In genomic region chr16:64789706-64790105, GRCm38 (mm10) we compare ENCODE assay signal across 26 mouse cellular contexts. TPM values are rescaled to one million over a fixed set of nuclear protein-coding genes. Genes with fewer than 3 reads are reported as not detected.
DNase-seq lines count a peak whose midpoint lies in the region; ATAC-seq and TF ChIP-seq lines count a peak whose summit lies in the region.
"Had no signal": no experiment of that assay in that cellular context is flagged by ENCODE, and none has a peak within 500 bp of the region (broad histone marks: within the 10 kb centered on the region; RNA-seq: fewer than 3 reads in every experiment).

No protein-coding gene starts in this region.

- no peak for TF ChIP-seq RAD21 in CH12.LX (IDR thresholded peaks at IDR 0.05; ENCODE audit: low read depth, low read length)

- ATAC-seq in inflammation-experienced regulatory T-cells, adult 6 months, result peak; percentile 90
- ATAC-seq in forebrain, embryonic 12.5 days (ENCODE audit: low FRiP score), result no peak
- no peak for ATAC-seq in hindbrain, embryonic 13.5 days (ENCODE audit: low FRiP score)
- ATAC-seq: forebrain, embryonic 13.5 days; forebrain, embryonic 16.5 days; hindbrain, embryonic 16.5 days had no signal

- 94% methylated on average over 3 of the region's 3 CpGs for WGBS in forebrain, embryonic 12.5 days
- 99% methylated on average over 3 of the region's 3 CpGs for WGBS in hindbrain, embryonic 13.5 days

- H3K9ac ChIP-seq in CH12.LX (ENCODE audit: insufficient read depth, low read depth), result no peak overlapping the region
- H3K9ac ChIP-seq in forebrain, embryonic 12.5 days, result no peak overlapping the region
- no peak overlapping the region for H3K9ac ChIP-seq in hindbrain, embryonic 13.5 days
- H3K9ac ChIP-seq: embryonic facial prominence, embryonic 13.5 days; forebrain, embryonic 13.5 days; hindbrain, embryonic 12.5 days had no signal

- in situ Hi-C loops in CH12.LX (cut with MboI; ENCODE audit: low pct_ligation_motif_present, low pct_unique_long_range_greater_than_20kb, low sequenced_read_pairs), result no loop called here

- dilution Hi-C loops in CH12.LX (cut with MboI; ENCODE audit: extremely low pct_ligation_motif_present, extremely low pct_unique_long_range_greater_than_20kb, low sequenced_read_pairs), result no loop called here

- no peaks in the 10 kb centered on the region for H3K4me1 ChIP-seq in CH12.LX (ENCODE audit: control insufficient read depth in 1 of 2, insufficient read depth in 2 of 2)
- H3K4me1 ChIP-seq in forebrain, embryonic 12.5 days, result no peaks in the 10 kb centered on the region
- H3K4me1 ChIP-seq in hindbrain, embryonic 13.5 days (replicated peaks), result no peaks in the 10 kb centered on the region
- H3K4me1 ChIP-seq: embryonic facial prominence, embryonic 10.5 days; embryonic facial prominence, embryonic 13.5 days; forebrain, embryonic 13.5 days; hindbrain, embryonic 12.5 days had no signal

- peak; percentile 68 for DNase-seq in CD4-positive helper T cell, adult 2 months (ENCODE audit: low read depth, low spot score)
- peak; percentile 11 for DNase-seq in CH12.LX (ENCODE audit: extremely low read depth)
- DNase-seq in frontal cortex, adult 2 months (ENCODE audit: extremely low spot score in 1 of 2, low spot score in 1 of 2), result no peak
- DNase-seq: adrenal gland, postnatal 10 days; adrenal gland, postnatal 36 days; cerebellum, adult 11 months; cerebellum, adult 8-10 months; cerebellum, postnatal 10 days; cerebellum, postnatal 36 days; embryo, embryonic 11 days; gastrocnemius, adult 2 months; gastrocnemius, postnatal 14 days; heart, adult 11 months; kidney, adult 11 months; kidney, adult 8-10 months had no signal

- no peaks in the 10 kb centered on the region for H3K79me2 ChIP-seq in CH12.LX (replicated peaks; ENCODE audit: control insufficient read depth, extremely low read depth, insufficient read depth, poor library complexity, severe bottlenecking)

- H3K4me2 ChIP-seq in CH12.LX (ENCODE audit: insufficient read depth, low read depth, poor library complexity, severe bottlenecking), result no peak overlapping the region
- H3K4me2 ChIP-seq in forebrain, embryonic 12.5 days, result no peak overlapping the region
- no peak overlapping the region for H3K4me2 ChIP-seq in hindbrain, embryonic 13.5 days
- H3K4me2 ChIP-seq: embryonic facial prominence, embryonic 13.5 days; forebrain, embryonic 13.5 days; heart, embryonic 11.5 days; hindbrain, embryonic 12.5 days had no signal

- H3K4me3 ChIP-seq in CH12.LX (replicated peaks in 1 of 3; ENCODE audit: low read depth in 2 of 3, low read length in 2 of 3, poor library complexity in 1 of 3), result no peak overlapping the region
- H3K4me3 ChIP-seq in forebrain, embryonic 12.5 days (replicated peaks), result no peak overlapping the region
- no peak overlapping the region for H3K4me3 ChIP-seq in hindbrain, embryonic 13.5 days
- H3K4me3 ChIP-seq: embryonic facial prominence, embryonic 10.5 days; embryonic facial prominence, embryonic 13.5 days; erythroblast, embryonic 14.5 days; forebrain, embryonic 13.5 days; gastrocnemius, adult 2 months; hindbrain, embryonic 12.5 days had no signal

- peaks cover 14 to 40% of the 10 kb centered on the region in 2 experiments for H3K36me3 ChIP-seq in CH12.LX (replicated peaks in 1 of 2; ENCODE audit: control insufficient read depth in 1 of 2, insufficient read depth in 1 of 2, low read length in 1 of 2)
- H3K36me3 ChIP-seq in forebrain, embryonic 12.5 days (replicated peaks), result peaks cover 17% of the 10 kb centered on the region
- H3K36me3 ChIP-seq in hindbrain, embryonic 13.5 days, result peaks cover 28% of the 10 kb centered on the region

- TF ChIP-seq EP300 in CH12.LX (IDR thresholded peaks at IDR 0.05; ENCODE audit: low read length), result no peak

- no peaks in the 10 kb centered on the region for H3K27me3 ChIP-seq in CH12.LX (replicated peaks)
- H3K27me3 ChIP-seq in forebrain, embryonic 12.5 days, result no peaks in the 10 kb centered on the region
- H3K27me3 ChIP-seq in hindbrain, embryonic 13.5 days, result no peaks in the 10 kb centered on the region
- H3K27me3 ChIP-seq: embryonic facial prominence, embryonic 13.5 days; forebrain, embryonic 13.5 days; hindbrain, embryonic 12.5 days had no signal

- no peaks in the 10 kb centered on the region for H3K9me3 ChIP-seq in CH12.LX (replicated peaks; ENCODE audit: low read length)
- H3K9me3 ChIP-seq in forebrain, embryonic 12.5 days, result no peaks in the 10 kb centered on the region
- H3K9me3 ChIP-seq in hindbrain, embryonic 13.5 days, result no peaks in the 10 kb centered on the region
- H3K9me3 ChIP-seq: embryonic facial prominence, embryonic 10.5 days; embryonic facial prominence, embryonic 13.5 days; forebrain, embryonic 13.5 days; hindbrain, embryonic 12.5 days had no signal

- TF ChIP-seq CTCF in CH12.LX (conservative IDR thresholded peaks at IDR 0.05 in 1 of 2, IDR thresholded peaks at IDR 0.05 in 1 of 2; ENCODE audit: low read depth in 2 of 2, low read length in 2 of 2), result no peak

- H3K27ac ChIP-seq in CH12.LX (ENCODE audit: insufficient read depth, low read depth), result no peak overlapping the region
- H3K27ac ChIP-seq in forebrain, embryonic 12.5 days, result no peak overlapping the region
- H3K27ac ChIP-seq in hindbrain, embryonic 13.5 days, result no peak overlapping the region
- H3K27ac ChIP-seq: embryonic facial prominence, embryonic 10.5 days; embryonic facial prominence, embryonic 13.5 days; forebrain, embryonic 13.5 days; gastrocnemius, adult 2 months; hindbrain, embryonic 12.5 days had no signal

- TF ChIP-seq POLR2A in CH12.LX (IDR thresholded peaks at IDR 0.05; ENCODE audit: low read depth, low read length), result no peak

TF ChIP-seq in CH12.LX, 34 proteins besides CTCF, POLR2A, EP300 and RAD21:
- TF ChIP-seq JUND (conservative IDR thresholded peaks at IDR 0.05; ENCODE audit: low read depth, low read length) (peak; percentile 60), PAX5 (IDR thresholded peaks at IDR 0.05; ENCODE audit: low read length) (no peak), ZNF384 (IDR thresholded peaks at IDR 0.05; ENCODE audit: low read depth, low read length) (0 out of 2 replicates have a peak, but pooled peaks have one; percentile 19), JUN (IDR thresholded peaks at IDR 0.05; ENCODE audit: insufficient read depth, low read depth, low read length) (peak; percentile 31; the same call in 1 of the 2 replicates), SIN3A (IDR thresholded peaks at IDR 0.05; ENCODE audit: low read length) (no peak), MYC (IDR thresholded peaks at IDR 0.05; ENCODE audit: low read depth, low read length) (no peak)

RNA-seq across cellular contexts. Expression of gene 4930453N24Rik, which starts 18.7 kb away (rescaled TPM):
- total RNA-seq in CH12.LX (2012; rRNA removed) (26.6 and 38.9 TPM in 2 replicates), CH12.LX (2014; rRNA removed) (62.0 and 68.6 TPM in 2 replicates)
- 40.7 and 48.4 TPM in 2 replicates for polyA plus RNA-seq in CH12.LX (2012; ENCODE audit: insufficient read length, low read depth)
- polyA plus RNA-seq in inflammation-experienced regulatory T-cells, adult 6 months (2017; shearing (Covaris generic)), result 10 to 100 TPM; 14.2 to 26.6 (median 19.4) TPM
- 28.4 and 29.7 TPM in 2 replicates for polyA plus RNA-seq in forebrain, embryonic 12.5 days (2016; fragmentation: Nextera tagmentation; extraction: Ambion mirVana)
- 21.3 and 23.5 TPM in 2 replicates for polyA plus RNA-seq in hindbrain, embryonic 13.5 days (2015; fragmentation: Nextera tagmentation; extraction: Ambion mirVana)
- 16.0 and 16.4 TPM in 2 replicates for polyA plus RNA-seq in frontal cortex, adult 2 months (2012; rRNA removed)

Comparison
In these comparisons a context has a peak if more than half of its experiments do, and no peak if none do; other contexts are left out.
1. DNase-seq: peak in CD4-positive helper T cell, adult 2 months (single experiment) and CH12.LX (single experiment); none in frontal cortex, adult 2 months (0 of 2).